Mouse (Mus musculus): Measurements from ENCODE around the gene Ep300. TPM values are rescaled to one million over a fixed set of nuclear protein-coding genes. Genes with fewer than 3 reads are reported as not detected.

Gene Ep300
- polyA plus RNA-seq, 2 experiments, result 7.5 to 13.4 TPM

- 85% methylated on average over 4 of the region's 4 CpGs for WGBS (ENCODE audit: insufficient replicate concordance)
- H3K9ac ChIP-seq (replicated peaks), result no peak overlapping the region
- ATAC-seq (ENCODE audit: insufficient read depth) (0 out of 2 replicates have a peak, but pooled peaks have one; percentile 35), DNase-seq (ENCODE audit: low read depth in 3 of 3, low spot score in 3 of 3) (peak in 2 of 3 experiments; percentile 10 to 11)
- H3K4me2 ChIP-seq (ENCODE audit: low read depth), result no peak overlapping the region
- H3K27me3 ChIP-seq (ENCODE audit: control insufficient read depth, insufficient read depth, low read length), result no peaks in the 10 kb centered on the region
- H3K4me1 ChIP-seq (replicated peaks; ENCODE audit: control insufficient read depth in 2 of 2, insufficient read depth in 2 of 2, low read length in 1 of 2), result peaks cover under 1% of the 10 kb centered on the region in 2 experiments; a peak in 3 of 4 replicates
- peak; percentile 75 for TF ChIP-seq CTCF (IDR thresholded peaks at IDR 0.05; ENCODE audit: low read depth)
- TF ChIP-seq EP300 (IDR thresholded peaks at IDR 0.05; ENCODE audit: low read depth), result no peak
- H3K27ac ChIP-seq, result no peak overlapping the region
- no peak overlapping the region for H3K4me3 ChIP-seq (ENCODE audit: insufficient read depth in 1 of 2, low read depth in 2 of 2, low read length in 2 of 2)
- peaks cover 27% of the 10 kb centered on the region for H3K36me3 ChIP-seq (replicated peaks; ENCODE audit: control insufficient read depth, insufficient read depth, low read depth)
- H3K9me3 ChIP-seq (ENCODE audit: control insufficient read depth, low read length), result no peaks in the 10 kb centered on the region
These were observed 85.1 kb downstream of the Ep300 start for GRCm38 (mm10) chr15:81670231-81670640.

GRCm38 (mm10) chr15:81676637-81677036 is 91.5 kb downstream of the Ep300 start:
- H3K4me2 ChIP-seq (ENCODE audit: low read depth), result no peak overlapping the region
- no peak for DNase-seq (ENCODE audit: low read depth in 3 of 3, low spot score in 3 of 3)
- H3K36me3 ChIP-seq (replicated peaks; ENCODE audit: control insufficient read depth, insufficient read depth, low read depth), result peaks cover 8% of the 10 kb centered on the region
- 83% methylated on average over 3 of the region's 3 CpGs for WGBS (ENCODE audit: insufficient replicate concordance)
- H3K27ac ChIP-seq, result no peak overlapping the region
- no peaks in the 10 kb centered on the region for H3K27me3 ChIP-seq (ENCODE audit: control insufficient read depth, insufficient read depth, low read length)
- TF ChIP-seq EP300 (IDR thresholded peaks at IDR 0.05; ENCODE audit: low read depth), result no peak
- no peak for TF ChIP-seq CTCF (IDR thresholded peaks at IDR 0.05; ENCODE audit: low read depth)
- no peak for ATAC-seq (ENCODE audit: insufficient read depth)
- H3K9ac ChIP-seq (replicated peaks), result no peak overlapping the region
- H3K9me3 ChIP-seq (ENCODE audit: control insufficient read depth, low read length), result no peaks in the 10 kb centered on the region
- H3K4me3 ChIP-seq (ENCODE audit: insufficient read depth in 1 of 2, low read depth in 2 of 2, low read length in 2 of 2), result no peak overlapping the region
- no peaks in the 10 kb centered on the region for H3K4me1 ChIP-seq (replicated peaks; ENCODE audit: control insufficient read depth in 2 of 2, insufficient read depth in 2 of 2, low read length in 1 of 2)

DNA sequence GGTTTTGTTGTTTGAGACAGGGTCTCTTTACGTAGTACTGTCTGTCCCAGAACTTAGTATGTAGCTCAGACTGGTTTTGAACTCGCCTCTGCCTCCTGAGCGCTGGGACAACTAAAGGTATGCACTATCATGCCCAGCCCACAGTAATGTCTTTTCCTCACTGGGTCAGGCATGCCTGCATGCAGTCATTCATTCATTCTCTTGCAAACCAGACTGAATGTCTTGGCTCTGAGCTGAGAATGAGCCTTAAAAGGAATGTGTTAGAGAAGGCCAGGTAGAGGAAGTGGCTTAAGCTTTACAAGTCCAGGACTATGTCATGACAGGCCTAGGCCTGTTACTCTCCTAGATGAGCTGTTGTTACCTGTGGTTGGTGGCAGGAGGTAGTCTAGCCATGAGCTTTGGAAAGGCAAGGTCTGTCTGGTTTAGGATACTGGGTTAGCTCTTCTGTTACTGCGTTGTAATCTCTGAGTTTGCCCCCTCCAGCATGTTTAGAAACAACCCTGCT is 95.2 kb downstream of the Ep300 start:
- no peak overlapping the region for H3K9ac ChIP-seq (replicated peaks)

GRCm38 (mm10) chr15:81693366-81693966 is 108.3 kb downstream of the Ep300 start:
- DNase-seq (ENCODE audit: low read depth in 3 of 3, low spot score in 3 of 3), result no peak
- H3K27me3 ChIP-seq (ENCODE audit: control insufficient read depth, insufficient read depth, low read length), result peaks cover 45% of the 10 kb centered on the region
- H3K9ac ChIP-seq (replicated peaks), result no peak overlapping the region

More for the DNA sequence above, 95.2 kb downstream of the Ep300 start:
- Histone ChIP-seq H3K4me1 (replicated peaks; ENCODE audit: control insufficient read depth in 2 of 2, insufficient read depth in 2 of 2, low read length in 1 of 2) (no peaks in the 10 kb centered on the region), H3K27me3 (ENCODE audit: control insufficient read depth, insufficient read depth, low read length) (no peaks in the 10 kb centered on the region), H3K4me3 (ENCODE audit: insufficient read depth in 1 of 2, low read depth in 2 of 2, low read length in 2 of 2) (no peak overlapping the region), H3K27ac (no peak overlapping the region), H3K4me2 (ENCODE audit: low read depth) (no peak overlapping the region), H3K36me3 (replicated peaks; ENCODE audit: control insufficient read depth, insufficient read depth, low read depth) (peaks cover 14% of the 10 kb centered on the region), H3K9me3 (ENCODE audit: control insufficient read depth, low read length) (no peaks in the 10 kb centered on the region)
- WGBS (ENCODE audit: insufficient replicate concordance), result 90% methylated on average over 4 of the region's 4 CpGs
- TF ChIP-seq CTCF (IDR thresholded peaks at IDR 0.05; ENCODE audit: low read depth), result no peak
- TF ChIP-seq EP300 (IDR thresholded peaks at IDR 0.05; ENCODE audit: low read depth), result no peak
- DNase-seq (ENCODE audit: low read depth in 3 of 3, low spot score in 3 of 3) (no peak), ATAC-seq (ENCODE audit: insufficient read depth) (no peak)

More at GRCm38 (mm10) chr15:81693366-81693966, 108.3 kb downstream of the Ep300 start:
- WGBS (ENCODE audit: insufficient replicate concordance), result 9% methylated on average over 41 of the region's 41 CpGs
- no peaks in the 10 kb centered on the region for H3K36me3 ChIP-seq (replicated peaks; ENCODE audit: control insufficient read depth, insufficient read depth, low read depth)
- H3K4me3 ChIP-seq (ENCODE audit: insufficient read depth in 1 of 2, low read depth in 2 of 2, low read length in 2 of 2), result peak overlapping the region; percentile 22 to 49; a peak in 3 of 4 replicates
- H3K9me3 ChIP-seq (ENCODE audit: control insufficient read depth, low read length), result no peaks in the 10 kb centered on the region
- ATAC-seq (ENCODE audit: insufficient read depth), result peak; percentile 17; the same call in 1 of the 2 replicates
- H3K27ac ChIP-seq, result no peak overlapping the region
- peak overlapping the region; percentile 64 for H3K4me2 ChIP-seq (ENCODE audit: low read depth)
- H3K4me1 ChIP-seq (replicated peaks; ENCODE audit: control insufficient read depth in 2 of 2, insufficient read depth in 2 of 2, low read length in 1 of 2), result no peaks in the 10 kb centered on the region
- TF ChIP-seq EP300 (IDR thresholded peaks at IDR 0.05; ENCODE audit: low read depth) (no peak), CTCF (IDR thresholded peaks at IDR 0.05; ENCODE audit: low read depth) (no peak)

Measured in liver, embryonic 14.5 days (tissue).